Mouse (Mus musculus) kidney, adult 2 months (tissue): Measurements from ENCODE around the gene Btbd6. TPM values are rescaled to one million over a fixed set of nuclear protein-coding genes. Genes with fewer than 3 reads are reported as not detected.

Experiments
- DNase-seq: peaks from one replicate; pipeline ENCODE4 v3.0.0; 2021
- H3K27ac ChIP-seq: fragments of 200-500 bp; 2 replicates; pipeline ENCODE4 v1.5.1; 2012; ENCODE audit warnings: low read depth, low read length, control low read depth, inconsistent platforms; ENCODE audit not compliant: insufficient read depth
- H3K27me3 ChIP-seq: fragments of 200-500 bp; replicated peaks from 2 replicates; pipeline ENCODE4 v1.6.1; 2012; ENCODE audit warnings: mild to moderate bottlenecking, moderate library complexity, low read length, inconsistent platforms; ENCODE audit not compliant: control insufficient read depth, insufficient read depth
- H3K36me3 ChIP-seq: fragments of 200-500 bp; 2 replicates; pipeline ENCODE4 v1.6.1; 2012; ENCODE audit warnings: mild to moderate bottlenecking, moderate library complexity, low read length, inconsistent platforms; ENCODE audit not compliant: control insufficient read depth, insufficient read depth
- H3K4me1 ChIP-seq: fragments of 200-500 bp; 2 replicates; pipeline ENCODE4 v1.6.1; 2011; ENCODE audit warnings: low read length; ENCODE audit not compliant: control insufficient read depth, insufficient read depth
- H3K4me3 ChIP-seq: fragments of 200-500 bp; 2 replicates; pipeline ENCODE4 v1.5.1; 2011; ENCODE audit warnings: mild to moderate bottlenecking, low read depth, low read length, control low read depth; ENCODE audit not compliant: insufficient read depth
- CTCF ChIP-seq: fragments of 200-500 bp; conservative IDR thresholded peaks from 2 replicates; pipeline ENCODE4 v1.5.1; 2011; ENCODE audit warnings: low read depth, mild to moderate bottlenecking, control low read depth, low read length, moderate library complexity, mixed read lengths; ENCODE audit not compliant: insufficient read depth, insufficient read length
- POLR2A ChIP-seq: fragments of 200-500 bp; IDR thresholded peaks from one replicate; pipeline ENCODE4 v1.6.1; 2011; ENCODE audit warnings: low read depth, low read length, control low read depth
- WGBS: fragments of 180-500 bp; shearing (Covaris S2); methylation state at CpG from one replicate; pipeline ENCODE4 v1.1.7; 2018; 5-methylcytosine and 5-hydroxymethylcytosine counted together
- polyA plus RNA-seq: library from polyadenylated mRNA; depleted of rRNA; stranded (reverse); fragments of >200 nt; gene quantifications from 2 replicates; pipeline ENCODE4 v1.2.3, GENCODE M21; 2012

Gene Btbd6
- polyA plus RNA-seq, 1 experiment = 31.8 TPM

DNA sequence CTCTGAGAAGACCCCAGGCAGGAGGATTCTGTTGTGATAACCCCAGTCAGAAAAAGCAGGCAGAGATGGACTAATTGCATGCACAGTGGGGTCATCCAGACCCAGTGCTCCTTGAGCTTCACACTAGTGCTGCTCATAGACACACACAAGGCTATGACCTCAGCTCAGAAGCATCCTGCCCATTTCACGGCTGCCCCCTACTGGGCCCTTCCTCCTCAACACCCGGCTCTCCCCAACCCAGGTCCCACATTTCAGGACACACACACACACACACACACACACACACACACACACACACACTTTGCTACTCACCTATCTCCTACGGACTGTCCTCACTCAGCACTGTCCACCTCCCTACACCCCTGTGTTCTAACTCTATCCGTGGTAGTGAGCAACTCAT, 18.0 kb upstream of the Btbd6 start:
- TF ChIP-seq POLR2A (no peak), CTCF (peak; percentile 52; the same call in 1 of the 2 replicates)
- Histone ChIP-seq H3K27ac (no peak overlapping the region), H3K27me3 (no peaks in the 10 kb centered on the region), H3K4me1 (no peaks in the 10 kb centered on the region), H3K36me3 (peaks cover 3% of the 10 kb centered on the region), H3K4me3 (no peak overlapping the region)
- peak; percentile 47 for DNase-seq
- WGBS = 30% methylated on average over 4 of the region's 4 CpGs

- H3K4me3 ChIP-seq = no peak overlapping the region
- H3K36me3 ChIP-seq = peaks cover 6% of the 10 kb centered on the region
- no peak for DNase-seq
- no peaks in the 10 kb centered on the region for H3K27me3 ChIP-seq
- no peak for TF ChIP-seq POLR2A
- no peak for TF ChIP-seq CTCF
- H3K4me1 ChIP-seq = no peaks in the 10 kb centered on the region
- no peak overlapping the region for H3K27ac ChIP-seq
- 82% methylated on average over 8 of the region's 8 CpGs for whole genome bisulfite sequencing
These were observed 16.9 kb upstream of the Btbd6 start for GRCm38 (mm10) chr12:112959421-112959820.

- H3K36me3 ChIP-seq = peaks cover 7% of the 10 kb centered on the region
- 67% methylated on average over 7 of the region's 7 CpGs for WGBS
- DNase-seq = no peak
- no peak for TF ChIP-seq POLR2A
- no peak for TF ChIP-seq CTCF
- no peaks in the 10 kb centered on the region for H3K4me1 ChIP-seq
- H3K27me3 ChIP-seq = no peaks in the 10 kb centered on the region
- H3K27ac ChIP-seq = 0 out of 2 replicates have a peak overlapping the region, but pooled peaks have one; percentile 4
- no peak overlapping the region for H3K4me3 ChIP-seq
These were observed 14.9 kb upstream of the Btbd6 start for GRCm38 (mm10) chr12:112961428-112961827.

DNA sequence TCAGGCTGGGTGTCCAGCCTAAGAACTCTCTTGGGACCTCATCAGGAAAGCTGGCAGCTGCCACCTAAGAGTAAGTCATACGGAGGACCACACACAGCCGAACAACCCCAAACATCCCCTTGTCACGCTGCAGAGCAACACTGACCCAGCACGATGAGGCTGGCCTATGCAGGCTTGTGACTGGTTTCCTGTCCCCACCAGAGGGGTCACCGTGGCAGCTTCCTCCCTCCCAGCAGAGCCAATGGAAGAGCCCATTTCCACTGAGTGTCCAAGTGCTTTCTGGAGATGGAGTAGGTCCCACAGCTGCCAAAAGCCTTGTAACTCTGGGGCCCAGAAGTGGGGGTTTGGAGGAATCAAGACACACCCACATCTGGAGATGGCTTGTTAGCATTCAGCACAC, 14.4 kb upstream of the Btbd6 start:
- TF ChIP-seq POLR2A (no peak), CTCF (no peak)
- Histone ChIP-seq H3K36me3 (peaks cover 7% of the 10 kb centered on the region), H3K27ac (peak overlapping the region; percentile 9; the same call in 1 of the 2 replicates), H3K4me1 (no peaks in the 10 kb centered on the region), H3K4me3 (no peak overlapping the region), H3K27me3 (no peaks in the 10 kb centered on the region)
- DNase-seq = peak; percentile 41
- 69% methylated on average over 5 of the region's 5 CpGs for WGBS

DNA sequence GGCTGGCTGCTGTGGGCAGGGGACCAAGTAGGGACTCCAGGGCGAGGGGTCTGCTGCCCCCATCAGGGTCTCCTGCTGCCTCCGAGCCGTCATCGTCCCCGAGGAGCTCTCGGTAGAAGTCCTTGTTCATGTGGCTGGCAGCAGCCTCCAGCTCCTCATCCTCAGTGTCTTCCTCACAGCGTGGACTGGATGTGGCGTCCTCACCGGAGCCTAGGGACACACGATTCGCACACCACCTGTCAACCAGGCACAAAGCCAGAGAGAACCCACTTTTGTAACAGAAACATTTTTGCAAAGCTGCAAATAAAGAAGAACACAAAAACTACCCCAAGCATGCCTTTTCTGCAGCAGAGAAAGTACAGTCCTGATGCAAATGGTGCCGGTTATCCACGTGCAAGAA, 10.5 kb upstream of the Btbd6 start:
- no peaks in the 10 kb centered on the region for H3K4me1 ChIP-seq
- WGBS = 93% methylated on average over 13 of the region's 13 CpGs
- no peak for DNase-seq
- TF ChIP-seq CTCF = no peak
- TF ChIP-seq POLR2A = no peak
- H3K4me3 ChIP-seq = no peak overlapping the region
- peaks cover 7% of the 10 kb centered on the region for H3K36me3 ChIP-seq
- no peaks in the 10 kb centered on the region for H3K27me3 ChIP-seq
- H3K27ac ChIP-seq = no peak overlapping the region

GRCm38 (mm10) chr12:112968943-112969342, 7.3 kb upstream of the Btbd6 start:
- TF ChIP-seq POLR2A (no peak), CTCF (no peak)
- H3K27ac ChIP-seq = no peak overlapping the region
- 47% methylated on average over 8 of the region's 8 CpGs for WGBS
- no peaks in the 10 kb centered on the region for H3K4me1 ChIP-seq
- no peaks in the 10 kb centered on the region for H3K27me3 ChIP-seq
- H3K4me3 ChIP-seq = no peak overlapping the region
- no peak for DNase-seq
- peaks cover 3% of the 10 kb centered on the region for H3K36me3 ChIP-seq

GRCm38 (mm10) chr12:112969616-112970015, 6.7 kb upstream of the Btbd6 start:
- Histone ChIP-seq H3K27ac (no peak overlapping the region), H3K27me3 (no peaks in the 10 kb centered on the region), H3K36me3 (peaks cover 3% of the 10 kb centered on the region), H3K4me3 (no peak overlapping the region), H3K4me1 (no peaks in the 10 kb centered on the region)
- WGBS = 79% methylated on average over 6 of the region's 6 CpGs
- no peak for TF ChIP-seq CTCF
- TF ChIP-seq POLR2A = no peak
- no peak for DNase-seq
